Mouse (Mus musculus) stomach, embryonic 16.5 days (tissue): ENCODE results near the gene Emc1. TPM values are rescaled to one million over a fixed set of nuclear protein-coding genes. Genes with fewer than 3 reads are reported as not detected.

Experiments used
- ATAC-seq: fragments of 200-750 bp; cut with Nextera tagmentation; 2 replicates; pipeline ENCODE4 v1.8.0; 2017; ENCODE audit warnings: moderate number of reproducible peaks, moderate TSS enrichment; ENCODE audit not compliant: insufficient read depth, low FRiP score
- H3K27ac ChIP-seq: fragments of 300-500 bp; sonication (generic); 2 replicates; pipeline ENCODE4 v1.5.1; 2014; ENCODE audit warnings: low read length
- H3K27me3 ChIP-seq: fragments of 300-500 bp; sonication (generic); 2 replicates; pipeline ENCODE4 v1.6.1; 2014; ENCODE audit warnings: low read length, control low read depth, mixed read lengths; ENCODE audit not compliant: control insufficient read depth, insufficient read depth
- H3K36me3 ChIP-seq: fragments of 300-500 bp; sonication (generic); 2 replicates; pipeline ENCODE4 v1.6.1; 2014; ENCODE audit warnings: low read length; ENCODE audit not compliant: control insufficient read depth, insufficient read depth
- H3K4me1 ChIP-seq: fragments of 300-500 bp; sonication (generic); 2 replicates; pipeline ENCODE4 v1.6.1; 2014; ENCODE audit warnings: low read length, control low read depth, mixed read lengths; ENCODE audit not compliant: control insufficient read depth, insufficient read depth
- H3K4me2 ChIP-seq: fragments of 300-500 bp; sonication (generic); 2 replicates; pipeline ENCODE4 v1.6.1; 2014; ENCODE audit warnings: low read depth, low read length, mixed read lengths
- H3K4me3 ChIP-seq: fragments of 300-500 bp; sonication (generic); replicated peaks from 2 replicates; pipeline ENCODE4 v1.5.1; 2014; ENCODE audit warnings: mild to moderate bottlenecking, low read length
- H3K9ac ChIP-seq: fragments of 300-500 bp; sonication (generic); 2 replicates; pipeline ENCODE4 v1.6.1; 2014; ENCODE audit warnings: low read length
- H3K9me3 ChIP-seq: fragments of 300-500 bp; sonication (generic); replicated peaks from 2 replicates; pipeline ENCODE4 v1.6.1; 2016; ENCODE audit warnings: low read length, control low read depth; ENCODE audit not compliant: control insufficient read depth
- WGBS: fragments of 180-500 bp; shearing (Covaris S2); extraction: QIAGEN DNeasy Blood & Tissue Kit; methylation state at CpG from one replicate; pipeline ENCODE4 v1.1.7; 2014; 5-methylcytosine and 5-hydroxymethylcytosine counted together
- polyA plus RNA-seq: library from polyadenylated mRNA; unstranded; fragments of >200 nt; fragmentation: Nextera tagmentation; extraction: Ambion mirVana; gene quantifications from 2 replicates; pipeline ENCODE4 v1.2.1, GENCODE M21; 2015

Emc1 gene
- polyA plus RNA-seq, 1 experiment from 2014 or later = 24.8 TPM

- Histone ChIP-seq H3K9me3 (no peaks in the 10 kb centered on the region), H3K27me3 (no peaks in the 10 kb centered on the region), H3K27ac (no peak overlapping the region), H3K9ac (no peak overlapping the region), H3K4me3 (no peak overlapping the region), H3K4me1 (no peaks in the 10 kb centered on the region), H3K36me3 (no peaks in the 10 kb centered on the region), H3K4me2 (no peak overlapping the region)
- WGBS = 89% methylated on average over 11 of the region's 11 CpGs
- no peak for ATAC-seq
Measured at GRCm38 (mm10) chr4:139318449-139318848, 33.9 kb upstream of the Emc1 start.

- WGBS = 88% methylated on average over 4 of the region's 4 CpGs
- H3K4me1 ChIP-seq = no peaks in the 10 kb centered on the region
- no peak overlapping the region for H3K9ac ChIP-seq
- no peak overlapping the region for H3K27ac ChIP-seq
- no peaks in the 10 kb centered on the region for H3K36me3 ChIP-seq
- ATAC-seq = no peak
- no peaks in the 10 kb centered on the region for H3K27me3 ChIP-seq
- no peak overlapping the region for H3K4me3 ChIP-seq
- no peaks in the 10 kb centered on the region for H3K9me3 ChIP-seq
- no peak overlapping the region for H3K4me2 ChIP-seq
Measured at GRCm38 (mm10) chr4:139319740-139320139, 32.6 kb upstream of the Emc1 start.

GRCm38 (mm10) chr4:139330605-139331004 lies 21.8 kb upstream of the Emc1 start:
- H3K4me3 ChIP-seq = peak overlapping the region; percentile 34
- H3K27me3 ChIP-seq = no peaks in the 10 kb centered on the region
- H3K9me3 ChIP-seq = no peaks in the 10 kb centered on the region
- no peak overlapping the region for H3K27ac ChIP-seq
- H3K9ac ChIP-seq = no peak overlapping the region
- peak; percentile 88 for ATAC-seq
- H3K4me1 ChIP-seq = no peaks in the 10 kb centered on the region
- 9% methylated on average over 10 of the region's 10 CpGs for WGBS
- no peaks in the 10 kb centered on the region for H3K36me3 ChIP-seq
- peak overlapping the region; percentile 48 for H3K4me2 ChIP-seq

- Histone ChIP-seq H3K9me3 (no peaks in the 10 kb centered on the region), H3K4me2 (no peak overlapping the region), H3K9ac (no peak overlapping the region), H3K36me3 (no peaks in the 10 kb centered on the region), H3K27me3 (no peaks in the 10 kb centered on the region), H3K27ac (no peak overlapping the region), H3K4me1 (peaks cover 4% of the 10 kb centered on the region; the same call in 1 of the 2 replicates), H3K4me3 (no peak overlapping the region)
- 50% methylated on average over 6 of the region's 9 CpGs for WGBS
- no peak for ATAC-seq
Measured at GRCm38 (mm10) chr4:139334631-139335295, 17.6 kb upstream of the Emc1 start.

- H3K4me3 ChIP-seq = no peak overlapping the region
- no peaks in the 10 kb centered on the region for H3K27me3 ChIP-seq
- H3K36me3 ChIP-seq = no peaks in the 10 kb centered on the region
- peaks cover 4% of the 10 kb centered on the region; the same call in 1 of the 2 replicates for H3K4me1 ChIP-seq
- WGBS = 45% methylated on average over 7 of the region's 7 CpGs
- H3K27ac ChIP-seq = no peak overlapping the region
- no peak overlapping the region for H3K4me2 ChIP-seq
- ATAC-seq = peak; percentile 25
- H3K9ac ChIP-seq = no peak overlapping the region
- H3K9me3 ChIP-seq = no peaks in the 10 kb centered on the region
Measured at GRCm38 (mm10) chr4:139335507-139335906, 16.9 kb upstream of the Emc1 start.

GRCm38 (mm10) chr4:139336822-139337483 lies 15.4 kb upstream of the Emc1 start:
- Histone ChIP-seq H3K27ac (no peak overlapping the region), H3K4me2 (peak overlapping the region; percentile 50), H3K27me3 (no peaks in the 10 kb centered on the region), H3K9ac (peak overlapping the region; percentile 50; the same call in 1 of the 2 replicates), H3K4me3 (peak overlapping the region; percentile 32), H3K36me3 (no peaks in the 10 kb centered on the region), H3K4me1 (peaks cover 4% of the 10 kb centered on the region; the same call in 1 of the 2 replicates), H3K9me3 (no peaks in the 10 kb centered on the region)
- WGBS = 17% methylated on average over 24 of the region's 24 CpGs
- peak; percentile 70 for ATAC-seq

GRCm38 (mm10) chr4:139338145-139338544 lies 14.2 kb upstream of the Emc1 start:
- H3K36me3 ChIP-seq = no peaks in the 10 kb centered on the region
- H3K4me3 ChIP-seq = no peak overlapping the region
- peaks cover 4% of the 10 kb centered on the region; the same call in 1 of the 2 replicates for H3K4me1 ChIP-seq
- WGBS = 44% methylated on average over 33 of the region's 33 CpGs
- no peaks in the 10 kb centered on the region for H3K9me3 ChIP-seq
- H3K4me2 ChIP-seq = no peak overlapping the region
- no peak for ATAC-seq
- no peaks in the 10 kb centered on the region for H3K27me3 ChIP-seq
- H3K9ac ChIP-seq = no peak overlapping the region
- H3K27ac ChIP-seq = no peak overlapping the region

GRCm38 (mm10) chr4:139340835-139341234 lies 11.6 kb upstream of the Emc1 start:
- Histone ChIP-seq H3K36me3 (no peaks in the 10 kb centered on the region), H3K4me3 (no peak overlapping the region), H3K9ac (no peak overlapping the region), H3K4me1 (peaks cover 4% of the 10 kb centered on the region; the same call in 1 of the 2 replicates), H3K27ac (no peak overlapping the region), H3K27me3 (no peaks in the 10 kb centered on the region), H3K9me3 (no peaks in the 10 kb centered on the region), H3K4me2 (no peak overlapping the region)
- no peak for ATAC-seq
- WGBS = 73% methylated on average over 4 of the region's 4 CpGs

GRCm38 (mm10) chr4:139341556-139342233 lies 10.7 kb upstream of the Emc1 start:
- no peak overlapping the region for H3K9ac ChIP-seq
- no peaks in the 10 kb centered on the region for H3K36me3 ChIP-seq
- WGBS = 71% methylated on average over 7 of the region's 7 CpGs
- ATAC-seq = no peak
- H3K4me2 ChIP-seq = no peak overlapping the region
- no peak overlapping the region for H3K27ac ChIP-seq
- no peak overlapping the region for H3K4me3 ChIP-seq
- H3K4me1 ChIP-seq = peaks cover 4% of the 10 kb centered on the region; the same call in 1 of the 2 replicates
- H3K9me3 ChIP-seq = no peaks in the 10 kb centered on the region
- H3K27me3 ChIP-seq = no peaks in the 10 kb centered on the region
